Mouse (Mus musculus): ENCODE data around the gene Msh6. TPM values are rescaled to one million over a fixed set of nuclear protein-coding genes. Genes with fewer than 3 reads are reported as not detected.

Gene Msh6
- total RNA-seq, 2 experiments from 2014 or later = 15.2 to 21.4 TPM

Other genes with a start within 250 kb of the Msh6 start
- gene Kcnk12, start 177.1 kb upstream of the Msh6 start, total RNA-seq (2015; ENCODE audit: low replicate concordance) = 0.84 TPM in 1 of 2 replicates, not detected in the other
- 0.42 and 0.51 TPM in 2 replicates for gene Kcnk12, start 177.1 kb upstream of the Msh6 start, total RNA-seq (2017; ENCODE audit: low replicate concordance)
- gene Rpl36-ps4, start 54.1 kb upstream of the Msh6 start, total RNA-seq (2015; ENCODE audit: low replicate concordance) = not detected in 2 replicates
- not detected in 2 replicates for gene Rpl36-ps4, start 54.1 kb upstream of the Msh6 start, total RNA-seq (2017; ENCODE audit: low replicate concordance)
- gene Fbxo11, start 90.2 kb downstream of the Msh6 start, total RNA-seq (2015; ENCODE audit: low replicate concordance) = 11.5 and 13.2 TPM in 2 replicates
- gene Fbxo11, start 90.2 kb downstream of the Msh6 start, total RNA-seq (2017; ENCODE audit: low replicate concordance) = 5.7 and 8.7 TPM in 2 replicates